Mouse (Mus musculus): ENCODE measurements around the gene Olfr45.

GRCm38 (mm10) chr7:140707536-140708284 lies 26.0 kb downstream of the Olfr45 start:
- no peak for TF ChIP-seq EP300 (IDR thresholded peaks at IDR 0.05; ENCODE audit: low read depth in 1 of 2, low read length in 2 of 2)
- TF ChIP-seq RAD21 (IDR thresholded peaks at IDR 0.05; ENCODE audit: low read depth, low read length), result no peak
